Mouse (Mus musculus) intestine, embryonic 14.5 days (tissue): Measurements from ENCODE around the gene Atp11a. TPM values are rescaled to one million over a fixed set of nuclear protein-coding genes. Genes with fewer than 3 reads are reported as not detected.

Experiments used
- ATAC-seq: fragments of 200-750 bp; cut with Nextera tagmentation; replicated peaks from 2 replicates; pipeline ENCODE4 v1.8.0; 2017; ENCODE audit warnings: low read depth, moderate number of reproducible peaks, moderate TSS enrichment, moderate library complexity; ENCODE audit not compliant: low FRiP score, low TSS enrichment
- DNase-seq: peaks from one replicate; pipeline ENCODE4 v3.0.0-alpha.2; 2018; ENCODE audit warnings: low spot score
- H3K27ac ChIP-seq: fragments of 300-500 bp; sonication (generic); 2 replicates; pipeline ENCODE4 v1.5.1; 2014; ENCODE audit warnings: low read depth, mild to moderate bottlenecking, control low read depth
- H3K27me3 ChIP-seq: fragments of 300-500 bp; sonication (generic); replicated peaks from 2 replicates; pipeline ENCODE4 v1.6.1; 2014; ENCODE audit warnings: low read length, control low read depth; ENCODE audit not compliant: control insufficient read depth, insufficient read depth
- H3K36me3 ChIP-seq: fragments of 300-500 bp; sonication (generic); 2 replicates; pipeline ENCODE4 v1.6.1; 2014; ENCODE audit warnings: low read length, control low read depth; ENCODE audit not compliant: control insufficient read depth, insufficient read depth
- H3K4me1 ChIP-seq: fragments of 300-500 bp; sonication (generic); replicated peaks from 2 replicates; pipeline ENCODE4 v1.6.1; 2014; ENCODE audit warnings: low read length, control low read depth, mixed read lengths; ENCODE audit not compliant: control insufficient read depth, insufficient read depth
- H3K4me2 ChIP-seq: fragments of 300-500 bp; sonication (generic); 2 replicates; pipeline ENCODE4 v1.6.1; 2014; ENCODE audit warnings: low read length
- H3K4me3 ChIP-seq: fragments of 300-500 bp; sonication (generic); 2 replicates; pipeline ENCODE4 v1.5.1; 2014; ENCODE audit warnings: low read depth, low read length, control low read depth, mixed read lengths
- H3K9ac ChIP-seq: fragments of 300-500 bp; sonication (generic); 2 replicates; pipeline ENCODE4 v1.6.1; 2014; ENCODE audit warnings: mild to moderate bottlenecking, low read length
- H3K9me3 ChIP-seq: fragments of 300-500 bp; sonication (generic); 2 replicates; pipeline ENCODE4 v1.6.1; 2016; ENCODE audit warnings: low read length, control low read depth; ENCODE audit not compliant: control insufficient read depth
- WGBS: fragments of 180-500 bp; shearing (Covaris S2); extraction: QIAGEN DNeasy Blood & Tissue Kit; methylation state at CpG from one replicate; pipeline ENCODE4 v1.1.7; 2014; 5-methylcytosine and 5-hydroxymethylcytosine counted together
- polyA plus RNA-seq: library from polyadenylated mRNA; unstranded; fragments of >200 nt; fragmentation: Nextera tagmentation; extraction: Ambion mirVana; gene quantifications from 2 replicates; pipeline ENCODE4 v1.2.1, GENCODE M21; 2014

Atp11a gene
- polyA plus RNA-seq, 1 experiment from 2014 or later: 26.4 TPM

DNA sequence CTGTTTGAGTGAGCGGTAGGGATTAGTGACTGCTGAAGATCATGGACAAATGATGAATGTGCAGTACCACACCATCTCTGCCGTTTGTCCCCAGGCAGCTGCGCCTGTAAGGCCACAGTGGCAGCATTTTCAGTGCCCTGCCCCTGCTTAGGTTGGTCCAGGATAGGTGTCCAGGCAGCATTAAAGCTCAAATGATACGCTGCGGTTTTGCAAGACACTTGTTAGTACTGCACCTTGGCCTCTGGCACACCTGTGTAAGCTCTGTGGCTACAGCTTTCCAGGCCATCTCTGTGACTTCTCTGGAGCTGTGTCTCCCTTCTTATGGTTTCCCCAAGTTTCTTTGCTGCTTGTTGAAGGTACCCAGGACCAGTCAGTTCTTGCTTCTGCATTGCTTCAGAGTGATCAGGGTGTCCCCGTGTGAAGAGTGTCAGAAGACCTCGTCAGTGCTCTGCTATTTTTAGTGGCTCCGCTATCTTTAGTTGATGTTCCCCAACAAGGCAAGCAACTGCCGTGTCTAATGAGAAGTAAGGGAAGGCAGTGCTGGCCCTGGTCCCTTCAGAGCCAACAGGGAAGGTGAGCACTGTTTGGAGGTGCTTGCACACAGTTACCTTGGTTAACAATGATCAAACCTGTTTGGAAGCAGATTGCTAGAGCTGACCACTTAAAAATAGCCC, 18.6 kb downstream of the Atp11a start:
- ATAC-seq: no peak
- H3K27ac ChIP-seq: no peak overlapping the region

DNA sequence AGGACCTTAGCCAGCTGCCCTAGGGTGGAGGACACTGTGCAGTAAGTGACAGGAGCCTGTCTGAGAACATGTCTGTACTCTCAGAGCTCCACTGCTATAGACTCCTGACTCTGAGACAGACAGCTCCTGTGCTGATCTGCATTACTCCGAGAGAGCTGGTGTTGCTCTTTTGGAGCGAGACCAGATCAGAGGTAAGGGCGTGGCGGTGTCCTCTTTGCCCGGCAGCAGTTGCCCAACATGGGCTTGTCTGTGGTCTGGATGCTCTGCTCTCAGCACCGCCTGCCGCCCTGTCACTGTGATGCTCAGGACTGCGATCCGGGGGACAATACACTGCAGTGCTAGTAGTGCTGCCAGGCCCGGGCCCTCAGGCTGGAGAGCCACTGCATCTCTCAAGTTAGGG, 19.4 kb downstream of the Atp11a start:
- H3K4me1 ChIP-seq: peaks cover 22% of the 10 kb centered on the region; the same call in 1 of the 2 replicates
- no peaks in the 10 kb centered on the region for H3K36me3 ChIP-seq
- H3K9me3 ChIP-seq: no peaks in the 10 kb centered on the region
- no peaks in the 10 kb centered on the region for H3K27me3 ChIP-seq
- H3K27ac ChIP-seq: no peak overlapping the region
- no peak overlapping the region for H3K9ac ChIP-seq
- DNase-seq (no peak), ATAC-seq (no peak)
- no peak overlapping the region for H3K4me2 ChIP-seq
- H3K4me3 ChIP-seq: no peak overlapping the region
- WGBS: 78% methylated on average over 10 of the region's 10 CpGs

More for the DNA sequence above, 18.6 kb downstream of the Atp11a start:
- WGBS: 66% methylated on average over 9 of the region's 9 CpGs
- Histone ChIP-seq H3K4me3 (no peak overlapping the region), H3K36me3 (no peaks in the 10 kb centered on the region), H3K9ac (no peak overlapping the region), H3K4me1 (peaks cover 23% of the 10 kb centered on the region; the same call in 1 of the 2 replicates), H3K9me3 (no peaks in the 10 kb centered on the region), H3K27me3 (no peaks in the 10 kb centered on the region), H3K4me2 (no peak overlapping the region)
- no peak for DNase-seq

DNA sequence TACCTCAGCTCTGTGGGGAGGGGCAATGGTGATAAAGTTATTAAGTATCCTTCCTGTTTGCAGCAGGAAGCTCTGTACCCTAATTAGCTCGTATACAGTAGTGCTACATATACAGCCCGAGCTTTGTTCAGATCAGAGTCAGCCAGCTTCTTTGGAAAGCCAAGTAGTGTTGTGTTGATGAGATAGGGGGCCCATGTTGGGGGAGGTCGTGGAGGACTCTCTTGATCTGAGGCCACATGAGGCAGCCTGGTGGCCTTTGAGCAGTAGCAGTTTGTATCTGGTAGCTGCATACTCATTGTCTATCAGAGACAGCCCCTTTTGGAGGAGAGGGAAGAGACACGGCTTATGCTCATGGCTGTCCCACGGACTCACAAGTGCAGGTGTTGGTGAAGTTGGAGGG, 20.4 kb downstream of the Atp11a start:
- no peak overlapping the region for H3K4me2 ChIP-seq
- ATAC-seq (no peak), DNase-seq (no peak)
- no peaks in the 10 kb centered on the region for H3K9me3 ChIP-seq
- H3K36me3 ChIP-seq: no peaks in the 10 kb centered on the region
- no peaks in the 10 kb centered on the region for H3K27me3 ChIP-seq
- no peak overlapping the region for H3K27ac ChIP-seq
- peaks cover 20% of the 10 kb centered on the region; the same call in 1 of the 2 replicates for H3K4me1 ChIP-seq
- 57% methylated on average over 5 of the region's 5 CpGs for WGBS
- no peak overlapping the region for H3K4me3 ChIP-seq
- H3K9ac ChIP-seq: no peak overlapping the region

DNA sequence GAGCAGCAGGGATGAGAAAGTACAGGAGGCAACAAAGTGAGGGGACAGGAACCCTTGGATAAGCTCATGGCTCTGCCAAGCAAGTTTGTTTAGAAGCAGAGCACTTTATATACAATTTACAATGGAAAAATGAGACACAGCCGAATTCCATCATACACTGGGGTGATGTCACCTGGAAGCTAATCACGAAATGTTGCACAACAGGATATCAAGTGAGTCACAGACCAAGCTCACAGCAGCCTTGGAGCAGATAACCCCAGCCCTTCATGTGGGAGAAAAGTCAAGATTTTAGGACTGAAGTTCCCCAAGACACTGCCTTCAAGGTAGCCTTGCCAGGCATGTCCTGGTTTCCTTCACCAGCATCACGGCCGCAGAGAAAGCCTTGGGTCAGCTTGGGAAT, 22.7 kb downstream of the Atp11a start:
- 61% methylated on average over 4 of the region's 4 CpGs for WGBS
- no peak for DNase-seq
- H3K27ac ChIP-seq: no peak overlapping the region

DNA sequence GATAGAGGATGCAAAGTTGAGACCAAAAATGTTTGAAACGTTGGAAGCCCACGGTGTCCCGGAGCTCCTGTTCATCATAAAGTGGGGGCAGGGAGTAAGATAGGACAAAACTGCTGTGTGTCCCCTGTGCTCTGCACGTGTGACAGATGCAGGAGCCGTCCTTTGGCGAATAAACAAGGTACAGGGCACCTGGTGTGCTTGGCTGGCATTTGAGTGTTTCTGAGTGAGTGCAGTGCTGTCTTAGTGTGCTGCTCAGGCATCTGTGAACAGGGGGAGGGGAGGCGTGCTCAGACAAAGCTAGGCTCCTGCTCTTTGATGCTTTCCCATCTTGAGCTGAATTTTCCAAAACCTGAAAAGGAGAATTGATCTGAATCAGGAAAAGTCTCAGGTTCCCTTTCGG, 28.7 kb downstream of the Atp11a start:
- H3K4me3 ChIP-seq: no peak overlapping the region
- no peak for DNase-seq
- WGBS: 66% methylated on average over 8 of the region's 8 CpGs
- ATAC-seq: no peak
- no peak overlapping the region for H3K4me2 ChIP-seq
- no peaks in the 10 kb centered on the region for H3K36me3 ChIP-seq
- no peaks in the 10 kb centered on the region for H3K9me3 ChIP-seq
- no peaks in the 10 kb centered on the region for H3K27me3 ChIP-seq
- H3K27ac ChIP-seq: no peak overlapping the region
- H3K4me1 ChIP-seq: no peaks in the 10 kb centered on the region; the same call in 1 of the 2 replicates
- H3K9ac ChIP-seq: no peak overlapping the region

More for the DNA sequence above, 22.7 kb downstream of the Atp11a start:
- Histone ChIP-seq H3K4me2 (no peak overlapping the region), H3K9me3 (no peaks in the 10 kb centered on the region), H3K4me1 (peaks cover 20% of the 10 kb centered on the region; the same call in 1 of the 2 replicates), H3K9ac (no peak overlapping the region), H3K36me3 (no peaks in the 10 kb centered on the region), H3K4me3 (no peak overlapping the region), H3K27me3 (no peaks in the 10 kb centered on the region)
- ATAC-seq: no peak

DNA sequence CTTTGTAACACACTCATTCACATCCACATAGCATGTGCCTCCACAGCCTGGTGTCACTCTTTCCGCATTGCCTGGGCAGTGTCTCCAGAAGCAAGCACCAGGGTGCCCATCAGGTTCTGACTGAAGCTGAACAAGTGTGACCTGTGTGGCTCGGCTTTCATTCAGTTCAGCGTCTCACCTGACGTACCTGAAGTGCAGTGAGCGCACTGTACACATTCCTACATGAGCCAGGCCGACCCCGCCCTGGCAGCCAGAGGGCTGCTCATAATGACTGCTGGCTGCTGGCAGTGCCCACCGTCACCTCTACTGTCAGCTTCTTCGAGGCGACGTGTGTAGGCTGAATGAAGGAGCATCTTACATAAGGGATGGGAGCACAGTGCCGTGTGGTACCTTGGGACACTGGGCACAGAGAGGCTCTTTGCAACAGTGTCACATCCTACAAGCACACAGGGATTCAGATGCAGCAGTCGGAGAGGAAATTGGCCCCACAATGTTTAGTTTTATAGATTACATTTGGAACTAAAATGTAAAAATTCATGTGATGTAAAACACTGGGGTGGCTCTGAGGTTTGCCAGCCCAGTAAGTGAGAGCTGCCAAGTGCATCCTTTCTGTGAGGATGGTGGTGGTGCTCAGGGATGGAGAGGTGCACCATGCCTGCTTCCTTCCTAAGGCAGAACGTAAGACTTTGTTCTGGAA, 29.6 kb downstream of the Atp11a start:
- 84% methylated on average over 14 of the region's 14 CpGs for WGBS

DNA sequence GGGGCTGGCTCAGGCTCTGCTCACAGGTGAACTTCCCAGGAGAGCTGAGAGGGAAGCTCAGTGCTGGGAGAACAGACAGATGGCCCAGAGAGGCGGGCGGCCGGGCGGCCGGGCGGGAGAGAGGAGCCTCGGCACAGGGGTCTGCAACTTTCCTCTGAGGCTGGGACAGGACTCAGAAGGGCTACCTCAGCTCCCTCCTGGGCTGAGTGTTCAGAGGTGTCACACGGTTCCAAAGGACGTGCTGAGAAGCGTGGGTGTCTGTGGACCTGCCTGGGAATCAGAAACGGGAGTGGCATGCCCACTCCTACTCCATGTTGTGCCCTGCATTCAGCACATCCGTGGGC, 30.1 kb downstream of the Atp11a start:
- no peaks in the 10 kb centered on the region; the same call in 1 of the 2 replicates for H3K4me1 ChIP-seq
- H3K9ac ChIP-seq: no peak overlapping the region
- H3K4me2 ChIP-seq: no peak overlapping the region
- ATAC-seq (no peak), DNase-seq (no peak)
- H3K27me3 ChIP-seq: no peaks in the 10 kb centered on the region
- no peak overlapping the region for H3K27ac ChIP-seq
- WGBS: 81% methylated on average over 12 of the region's 12 CpGs
- no peaks in the 10 kb centered on the region for H3K9me3 ChIP-seq
- no peaks in the 10 kb centered on the region for H3K36me3 ChIP-seq
- H3K4me3 ChIP-seq: no peak overlapping the region

More for the DNA sequence above, 29.6 kb downstream of the Atp11a start:
- Histone ChIP-seq H3K27ac (no peak overlapping the region), H3K36me3 (no peaks in the 10 kb centered on the region), H3K27me3 (no peaks in the 10 kb centered on the region), H3K9ac (no peak overlapping the region), H3K4me1 (no peaks in the 10 kb centered on the region; the same call in 1 of the 2 replicates), H3K4me2 (no peak overlapping the region), H3K9me3 (no peaks in the 10 kb centered on the region), H3K4me3 (no peak overlapping the region)
- ATAC-seq (no peak), DNase-seq (no peak)

DNA sequence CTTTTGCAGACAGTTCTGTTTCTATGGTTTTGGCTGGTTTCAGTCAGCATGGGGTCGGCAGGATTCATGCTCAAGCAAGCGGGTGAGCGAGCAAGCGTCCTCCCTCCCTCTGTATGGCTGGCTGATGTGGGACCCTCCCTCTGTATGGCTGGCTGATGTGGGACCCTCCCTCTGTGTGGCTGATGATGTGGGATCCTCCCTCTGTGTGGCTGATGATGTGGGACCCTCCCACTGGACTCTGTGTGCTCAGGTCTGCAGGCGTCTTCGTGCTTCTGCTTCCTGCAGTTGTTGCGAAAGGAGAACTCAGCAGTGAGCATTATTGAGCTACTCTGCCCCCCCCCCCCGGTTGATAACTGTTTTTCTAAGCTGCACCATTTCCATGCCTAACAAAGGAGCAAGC, 30.6 kb downstream of the Atp11a start:
- DNase-seq (no peak), ATAC-seq (no peak)
- H3K4me1 ChIP-seq: no peaks in the 10 kb centered on the region; the same call in 1 of the 2 replicates

DNA sequence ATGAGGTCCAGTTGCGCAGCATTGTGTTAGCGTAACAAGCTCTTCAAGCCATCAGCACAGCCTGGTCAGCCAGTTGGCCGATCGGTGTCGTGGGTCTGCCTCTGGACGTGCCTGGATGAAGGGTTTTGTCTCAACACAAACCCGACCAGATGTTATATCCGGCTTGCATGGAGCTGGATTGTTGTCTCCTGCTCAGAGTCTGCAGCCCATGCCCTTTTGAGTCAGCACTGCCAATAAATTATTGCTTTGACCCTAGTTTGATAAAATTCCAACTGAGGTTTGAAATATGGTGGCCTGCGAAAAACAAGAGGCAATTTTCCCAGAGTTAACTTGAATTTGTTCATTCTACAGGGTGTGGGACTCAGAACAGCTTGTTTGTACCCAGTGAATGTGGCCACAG, 31.9 kb downstream of the Atp11a start:
- WGBS: 73% methylated on average over 9 of the region's 9 CpGs

More for the DNA sequence above, 30.6 kb downstream of the Atp11a start:
- WGBS: 69% methylated on average over 8 of the region's 8 CpGs
- no peak overlapping the region for H3K27ac ChIP-seq
- no peaks in the 10 kb centered on the region for H3K27me3 ChIP-seq
- H3K4me3 ChIP-seq: no peak overlapping the region
- no peak overlapping the region for H3K4me2 ChIP-seq
- H3K9me3 ChIP-seq: no peaks in the 10 kb centered on the region
- no peaks in the 10 kb centered on the region for H3K36me3 ChIP-seq
- no peak overlapping the region for H3K9ac ChIP-seq

More for the DNA sequence above, 31.9 kb downstream of the Atp11a start:
- no peak overlapping the region for H3K27ac ChIP-seq
- no peak overlapping the region for H3K4me3 ChIP-seq
- ATAC-seq (no peak), DNase-seq (no peak)
- no peak overlapping the region for H3K4me2 ChIP-seq
- no peaks in the 10 kb centered on the region for H3K27me3 ChIP-seq
- H3K36me3 ChIP-seq: no peaks in the 10 kb centered on the region
- H3K4me1 ChIP-seq: no peaks in the 10 kb centered on the region
- H3K9ac ChIP-seq: no peak overlapping the region
- no peaks in the 10 kb centered on the region for H3K9me3 ChIP-seq
